Mouse (Mus musculus) midbrain, embryonic 11.5 days (tissue): ENCODE measurements around the gene Tex2. TPM values are rescaled to one million over a fixed set of nuclear protein-coding genes. Genes with fewer than 3 reads are reported as not detected.
"Not testable (repeated sequence)": the region's sequence is repeated elsewhere in the genome, so short reads cannot be mapped to it uniquely, and the experiment has no call there.

ENCODE experiments used
- ATAC-seq: fragments of 200-750 bp; cut with Nextera tagmentation; 2 replicates; pipeline ENCODE4 v1.8.0; 2017; ENCODE audit warnings: moderate TSS enrichment, moderate library complexity; ENCODE audit not compliant: low FRiP score
- DNase-seq: peaks from one replicate; pipeline ENCODE4 v3.0.0; 2015; ENCODE audit warnings: low spot score; ENCODE audit errors: missing footprints
- H3K27ac ChIP-seq: fragments of 300-500 bp; sonication (generic); 2 replicates; pipeline ENCODE4 v1.5.1; 2014; ENCODE audit warnings: low read depth, low read length
- H3K27me3 ChIP-seq: fragments of 300-500 bp; sonication (generic); 2 replicates; pipeline ENCODE4 v1.6.1; 2014; ENCODE audit warnings: mild to moderate bottlenecking, low read length, moderate library complexity, mixed read lengths; ENCODE audit not compliant: control insufficient read depth, insufficient read depth
- H3K36me3 ChIP-seq: fragments of 300-500 bp; sonication (generic); 2 replicates; pipeline ENCODE4 v1.6.1; 2014; ENCODE audit warnings: mild to moderate bottlenecking, low read length, moderate library complexity, mixed read lengths; ENCODE audit not compliant: control insufficient read depth, insufficient read depth
- H3K4me1 ChIP-seq: fragments of 300-500 bp; sonication (generic); 2 replicates; pipeline ENCODE4 v1.6.1; 2014; ENCODE audit warnings: low read length; ENCODE audit not compliant: control insufficient read depth, insufficient read depth
- H3K4me2 ChIP-seq: fragments of 300-500 bp; sonication (generic); 2 replicates; pipeline ENCODE4 v1.6.1; 2014; ENCODE audit warnings: mild to moderate bottlenecking, moderate library complexity
- H3K4me3 ChIP-seq: fragments of 300-500 bp; sonication (generic); 2 replicates; pipeline ENCODE4 v1.5.1; 2014; ENCODE audit warnings: low read depth, low read length
- H3K9ac ChIP-seq: fragments of 300-500 bp; sonication (generic); 2 replicates; pipeline ENCODE4 v1.6.1; 2014; ENCODE audit warnings: low read length
- H3K9me3 ChIP-seq: fragments of 300-500 bp; sonication (generic); 2 replicates; pipeline ENCODE4 v1.6.1; 2016; ENCODE audit warnings: low read length; ENCODE audit not compliant: control insufficient read depth
- WGBS: fragments of 180-500 bp; shearing (Covaris S2); extraction: QIAGEN DNeasy Blood & Tissue Kit; methylation state at CpG from one replicate; pipeline ENCODE4 v1.1.7; 2014; 5-methylcytosine and 5-hydroxymethylcytosine counted together
- polyA plus RNA-seq: library from polyadenylated mRNA; unstranded; fragments of >200 nt; fragmentation: Nextera tagmentation; extraction: Ambion mirVana; gene quantifications from 2 replicates; pipeline ENCODE4 v1.2.1, GENCODE M21; 2014

The Tex2 gene
- polyA plus RNA-seq, 1 experiment from 2014 or later: 9.9 TPM

- H3K36me3 ChIP-seq: no peaks in the 10 kb centered on the region
- H3K9ac ChIP-seq: no peak overlapping the region
- H3K9me3 ChIP-seq: no peaks in the 10 kb centered on the region; the same call in 1 of the 2 replicates
- WGBS: 23% methylated on average over 6 of the region's 6 CpGs
- no peaks in the 10 kb centered on the region for H3K27me3 ChIP-seq
- no peak overlapping the region for H3K27ac ChIP-seq
- ATAC-seq (no peak), DNase-seq (peak; percentile 95)
- no peak overlapping the region for H3K4me2 ChIP-seq
- no peaks in the 10 kb centered on the region for H3K4me1 ChIP-seq
- H3K4me3 ChIP-seq: no peak overlapping the region
Observed at GRCm38 (mm10) chr11:106627692-106628091, 14.5 kb upstream of the Tex2 start.

- 32% methylated on average over 3 of the region's 3 CpGs for WGBS
- ATAC-seq (no peak), DNase-seq (no peak)
- H3K36me3 ChIP-seq: no peaks in the 10 kb centered on the region
- H3K4me1 ChIP-seq: no peaks in the 10 kb centered on the region
- no peaks in the 10 kb centered on the region for H3K27me3 ChIP-seq
- H3K4me3 ChIP-seq: no peak overlapping the region
- H3K4me2 ChIP-seq: no peak overlapping the region
- no peak overlapping the region for H3K27ac ChIP-seq
- no peaks in the 10 kb centered on the region for H3K9me3 ChIP-seq
- no peak overlapping the region for H3K9ac ChIP-seq
Observed at GRCm38 (mm10) chr11:106625577-106625976, 12.4 kb upstream of the Tex2 start.

- H3K9ac ChIP-seq: no peak overlapping the region
- 85% methylated on average over 2 of the region's 2 CpGs for WGBS
Observed at GRCm38 (mm10) chr11:106623629-106624028, 10.4 kb upstream of the Tex2 start.

GRCm38 (mm10) chr11:106622056-106622455, 8.8 kb upstream of the Tex2 start:
- DNase-seq (no peak), ATAC-seq (no peak)
- Histone ChIP-seq H3K4me1 (no peaks in the 10 kb centered on the region), H3K4me2 (no peak overlapping the region), H3K9me3 (no peaks in the 10 kb centered on the region), H3K36me3 (no peaks in the 10 kb centered on the region), H3K9ac (no peak overlapping the region), H3K27me3 (no peaks in the 10 kb centered on the region), H3K4me3 (no peak overlapping the region), H3K27ac (no peak overlapping the region)
- WGBS: 87% methylated on average over 8 of the region's 8 CpGs

More at GRCm38 (mm10) chr11:106623629-106624028, 10.4 kb upstream of the Tex2 start:
- Histone ChIP-seq H3K4me3 (no peak overlapping the region), H3K9me3 (no peaks in the 10 kb centered on the region), H3K4me2 (no peak overlapping the region), H3K36me3 (no peaks in the 10 kb centered on the region), H3K27me3 (no peaks in the 10 kb centered on the region), H3K4me1 (no peaks in the 10 kb centered on the region), H3K27ac (no peak overlapping the region)
- no peak for ATAC-seq
- no peak for DNase-seq

GRCm38 (mm10) chr11:106618768-106619167, 5.5 kb upstream of the Tex2 start:
- H3K4me1 ChIP-seq, H3K4me2 ChIP-seq, H3K9me3 ChIP-seq, H3K27me3 ChIP-seq, ATAC-seq, H3K9ac ChIP-seq, H3K27ac ChIP-seq, H3K36me3 ChIP-seq, H3K4me3 ChIP-seq, DNase-seq: not testable (repeated sequence)
- WGBS: 90% methylated on average over 3 of the region's 4 CpGs

- Histone ChIP-seq H3K4me3 (no peak overlapping the region), H3K9me3 (no peaks in the 10 kb centered on the region), H3K4me2 (no peak overlapping the region), H3K4me1 (no peaks in the 10 kb centered on the region), H3K9ac (no peak overlapping the region), H3K27me3 (no peaks in the 10 kb centered on the region), H3K36me3 (no peaks in the 10 kb centered on the region), H3K27ac (no peak overlapping the region)
- ATAC-seq (no peak), DNase-seq (no peak)
- 86% methylated on average over 13 of the region's 13 CpGs for WGBS
Observed at GRCm38 (mm10) chr11:106617821-106618580, 4.8 kb upstream of the Tex2 start.

- peaks cover 4% of the 10 kb centered on the region; the same call in 1 of the 2 replicates for H3K4me1 ChIP-seq
- no peak overlapping the region for H3K4me2 ChIP-seq
- H3K27me3 ChIP-seq: peaks cover 4% of the 10 kb centered on the region; the same call in 1 of the 2 replicates
- no peak overlapping the region for H3K4me3 ChIP-seq
- H3K9me3 ChIP-seq: no peaks in the 10 kb centered on the region
- no peak overlapping the region for H3K9ac ChIP-seq
- 81% methylated on average over 4 of the region's 4 CpGs for WGBS
- DNase-seq (no peak), ATAC-seq (no peak)
- no peaks in the 10 kb centered on the region for H3K36me3 ChIP-seq
- no peak overlapping the region for H3K27ac ChIP-seq
Observed at GRCm38 (mm10) chr11:106615561-106615960, 2.3 kb upstream of the Tex2 start.

GRCm38 (mm10) chr11:106614339-106614645, 1.1 kb upstream of the Tex2 start:
- WGBS: 93% methylated on average over 4 of the region's 4 CpGs
- Histone ChIP-seq H3K27ac (no peak overlapping the region), H3K36me3 (no peaks in the 10 kb centered on the region), H3K9me3 (no peaks in the 10 kb centered on the region), H3K4me2 (no peak overlapping the region), H3K4me1 (peaks cover 4% of the 10 kb centered on the region; the same call in 1 of the 2 replicates), H3K9ac (no peak overlapping the region), H3K4me3 (no peak overlapping the region), H3K27me3 (peaks cover 4% of the 10 kb centered on the region; the same call in 1 of the 2 replicates)
- ATAC-seq: no peak
- no peak for DNase-seq

- no peak for DNase-seq
- Histone ChIP-seq H3K4me2 (peak overlapping the region; percentile 93), H3K27ac (no peak overlapping the region), H3K9ac (peak overlapping the region; percentile 83), H3K9me3 (no peaks in the 10 kb centered on the region), H3K36me3 (no peaks in the 10 kb centered on the region), H3K4me3 (peak overlapping the region; percentile 97), H3K27me3 (peaks cover 4% of the 10 kb centered on the region; the same call in 1 of the 2 replicates), H3K4me1 (peaks cover 4% of the 10 kb centered on the region; the same call in 1 of the 2 replicates)
- WGBS: 59% methylated on average over 15 of the region's 15 CpGs
- no peak for ATAC-seq
Observed at GRCm38 (mm10) chr11:106613638-106614338, 565 bp upstream of the Tex2 start.
